ENCODE assay signal across 40 mouse cellular contexts in genomic region chr19:12067806-12068205, GRCm38 (mm10). TPM values are rescaled to one million over a fixed set of nuclear protein-coding genes. Genes with fewer than 3 reads are reported as not detected.
"Had no signal": no experiment of that assay in that cellular context is flagged by ENCODE, and none has a peak within 500 bp of the region (broad histone marks: within the 10 kb centered on the region; RNA-seq: fewer than 3 reads in every experiment).

No protein-coding gene starts in this region.

RNA-seq across cellular contexts. Expression of gene Olfr1424, which starts 5.3 kb away (rescaled TPM):
- total RNA-seq: left cerebral cortex, postnatal 10 days; left cerebral cortex, postnatal 14 days; left cerebral cortex, postnatal 25 days; left cerebral cortex, postnatal 36 days; left cerebral cortex, postnatal 4 days; liver, adult 2 months; megakaryocyte progenitor cell, adult 5-6 weeks; megakaryocyte, adult 5-6 weeks; megakaryocyte-erythroid progenitor cell, adult 5-6 weeks; midbrain, postnatal 0 days; monocyte, adult 5-6 weeks had no signal
- polyA plus RNA-seq: limb, embryonic 10.5 days; limb, embryonic 11.5 days; limb, embryonic 12.5 days; limb, embryonic 13.5 days; limb, embryonic 14.5 days; limb, embryonic 15.5 days; liver, adult 2 months; liver, embryonic 11.5 days; liver, embryonic 12.5 days; liver, embryonic 13.5 days; liver, embryonic 14.5 days; liver, embryonic 15.5 days; liver, embryonic 16.5 days; liver, postnatal 0 days; lung, adult 2 months; lung, embryonic 14.5 days; lung, embryonic 15.5 days; lung, embryonic 16.5 days; lung, postnatal 0 days; macrophage; midbrain, embryonic 10.5 days; midbrain, embryonic 11.5 days; midbrain, embryonic 12.5 days; midbrain, embryonic 13.5 days; midbrain, embryonic 14.5 days; midbrain, embryonic 15.5 days; midbrain, embryonic 16.5 days; midbrain, postnatal 0 days; myocyte; neural tube, embryonic 11.5 days; neural tube, embryonic 12.5 days had no signal

RNA-seq across cellular contexts. Expression of gene Olfr1425, which starts 9.7 kb away (rescaled TPM):
- total RNA-seq: left cerebral cortex, postnatal 10 days; left cerebral cortex, postnatal 14 days; left cerebral cortex, postnatal 25 days; left cerebral cortex, postnatal 36 days; left cerebral cortex, postnatal 4 days; liver, adult 2 months; megakaryocyte progenitor cell, adult 5-6 weeks; megakaryocyte, adult 5-6 weeks; megakaryocyte-erythroid progenitor cell, adult 5-6 weeks; midbrain, postnatal 0 days; monocyte, adult 5-6 weeks had no signal
- polyA plus RNA-seq: limb, embryonic 10.5 days; limb, embryonic 11.5 days; limb, embryonic 12.5 days; limb, embryonic 13.5 days; limb, embryonic 14.5 days; limb, embryonic 15.5 days; liver, adult 2 months; liver, embryonic 11.5 days; liver, embryonic 12.5 days; liver, embryonic 13.5 days; liver, embryonic 14.5 days; liver, embryonic 15.5 days; liver, embryonic 16.5 days; liver, postnatal 0 days; lung, adult 2 months; lung, embryonic 14.5 days; lung, embryonic 15.5 days; lung, embryonic 16.5 days; lung, postnatal 0 days; macrophage; midbrain, embryonic 10.5 days; midbrain, embryonic 11.5 days; midbrain, embryonic 12.5 days; midbrain, embryonic 13.5 days; midbrain, embryonic 14.5 days; midbrain, embryonic 15.5 days; midbrain, embryonic 16.5 days; midbrain, postnatal 0 days; myocyte; neural tube, embryonic 11.5 days; neural tube, embryonic 12.5 days had no signal

RNA-seq across cellular contexts. Expression of gene Olfr1426, which starts 24.0 kb away (rescaled TPM):
- total RNA-seq: left cerebral cortex, postnatal 10 days; left cerebral cortex, postnatal 14 days; left cerebral cortex, postnatal 25 days; left cerebral cortex, postnatal 36 days; left cerebral cortex, postnatal 4 days; liver, adult 2 months; megakaryocyte progenitor cell, adult 5-6 weeks; megakaryocyte, adult 5-6 weeks; megakaryocyte-erythroid progenitor cell, adult 5-6 weeks; midbrain, postnatal 0 days; monocyte, adult 5-6 weeks had no signal
- polyA plus RNA-seq: limb, embryonic 10.5 days; limb, embryonic 11.5 days; limb, embryonic 12.5 days; limb, embryonic 13.5 days; limb, embryonic 14.5 days; limb, embryonic 15.5 days; liver, adult 2 months; liver, embryonic 11.5 days; liver, embryonic 12.5 days; liver, embryonic 13.5 days; liver, embryonic 14.5 days; liver, embryonic 15.5 days; liver, embryonic 16.5 days; liver, postnatal 0 days; lung, adult 2 months; lung, embryonic 14.5 days; lung, embryonic 15.5 days; lung, embryonic 16.5 days; lung, postnatal 0 days; macrophage; midbrain, embryonic 10.5 days; midbrain, embryonic 11.5 days; midbrain, embryonic 12.5 days; midbrain, embryonic 13.5 days; midbrain, embryonic 14.5 days; midbrain, embryonic 15.5 days; midbrain, embryonic 16.5 days; midbrain, postnatal 0 days; myocyte; neural tube, embryonic 11.5 days; neural tube, embryonic 12.5 days had no signal

RNA-seq across cellular contexts. Expression of gene Olfr1423, which starts 26.7 kb away (rescaled TPM):
- total RNA-seq: left cerebral cortex, postnatal 10 days; left cerebral cortex, postnatal 14 days; left cerebral cortex, postnatal 25 days; left cerebral cortex, postnatal 36 days; left cerebral cortex, postnatal 4 days; liver, adult 2 months; megakaryocyte, adult 5-6 weeks; megakaryocyte-erythroid progenitor cell, adult 5-6 weeks; midbrain, postnatal 0 days; monocyte, adult 5-6 weeks had no signal
- polyA plus RNA-seq: limb, embryonic 11.5 days; limb, embryonic 12.5 days; limb, embryonic 13.5 days; limb, embryonic 14.5 days; liver, adult 2 months; liver, embryonic 12.5 days; liver, embryonic 14.5 days; liver, postnatal 0 days; lung, adult 2 months; lung, embryonic 14.5 days; lung, embryonic 15.5 days; lung, embryonic 16.5 days; lung, postnatal 0 days; macrophage; midbrain, embryonic 13.5 days; midbrain, embryonic 14.5 days; midbrain, embryonic 15.5 days; midbrain, embryonic 16.5 days; midbrain, postnatal 0 days; myocyte; neural tube, embryonic 11.5 days; neural tube, embryonic 12.5 days had no signal

RNA-seq across cellular contexts. Expression of gene Olfr1427, which starts 35.3 kb away (rescaled TPM):
- total RNA-seq: left cerebral cortex, postnatal 10 days; left cerebral cortex, postnatal 14 days; left cerebral cortex, postnatal 25 days; left cerebral cortex, postnatal 36 days; left cerebral cortex, postnatal 4 days; liver, adult 2 months; megakaryocyte progenitor cell, adult 5-6 weeks; megakaryocyte, adult 5-6 weeks; megakaryocyte-erythroid progenitor cell, adult 5-6 weeks; midbrain, postnatal 0 days; monocyte, adult 5-6 weeks had no signal
- polyA plus RNA-seq: limb, embryonic 10.5 days; limb, embryonic 11.5 days; limb, embryonic 12.5 days; limb, embryonic 13.5 days; limb, embryonic 14.5 days; limb, embryonic 15.5 days; liver, adult 2 months; liver, embryonic 11.5 days; liver, embryonic 12.5 days; liver, embryonic 13.5 days; liver, embryonic 14.5 days; liver, embryonic 15.5 days; liver, embryonic 16.5 days; liver, postnatal 0 days; lung, adult 2 months; lung, embryonic 14.5 days; lung, embryonic 15.5 days; lung, embryonic 16.5 days; lung, postnatal 0 days; macrophage; midbrain, embryonic 10.5 days; midbrain, embryonic 11.5 days; midbrain, embryonic 12.5 days; midbrain, embryonic 13.5 days; midbrain, embryonic 14.5 days; midbrain, embryonic 15.5 days; midbrain, embryonic 16.5 days; midbrain, postnatal 0 days; myocyte; neural tube, embryonic 11.5 days; neural tube, embryonic 12.5 days had no signal
